Mouse (Mus musculus) brain, embryonic 14.5 days (tissue): ENCODE data around the gene Txnrd2.

ENCODE experiments used
- CTCF ChIP-seq: fragments of 200-500 bp; IDR thresholded peaks from 2 replicates; pipeline ENCODE4 v1.5.1; 2012; ENCODE audit warnings: inconsistent platforms, mild to moderate bottlenecking, moderate library complexity, borderline replicate concordance; ENCODE audit not compliant: insufficient read depth, insufficient read length; ENCODE audit errors: extremely low read depth
- POLR2A ChIP-seq: fragments of 200-500 bp; IDR thresholded peaks from 2 replicates; pipeline ENCODE4 v1.6.1; 2012; ENCODE audit warnings: mild to moderate bottlenecking, inconsistent platforms, borderline replicate concordance; ENCODE audit not compliant: poor library complexity, insufficient read depth, insufficient read length, severe bottlenecking; ENCODE audit errors: extremely low read depth

- TF ChIP-seq CTCF (no peak), POLR2A (no peak)
These were observed 38.2 kb upstream of the Txnrd2 start for GRCm38 (mm10) chr16:18387704-18388582.
